Mouse (Mus musculus): ENCODE data around the gene Olfr689. TPM values are rescaled to one million over a fixed set of nuclear protein-coding genes. Genes with fewer than 3 reads are reported as not detected.
"Not testable (repeated sequence)": the region's sequence is repeated elsewhere in the genome, so short reads cannot be mapped to it uniquely, and the experiment has no call there.

The Olfr689 gene
- not detected in 2 replicates for polyA plus RNA-seq (2012; ENCODE audit: insufficient read depth, insufficient read length, missing spikeins)

DNA sequence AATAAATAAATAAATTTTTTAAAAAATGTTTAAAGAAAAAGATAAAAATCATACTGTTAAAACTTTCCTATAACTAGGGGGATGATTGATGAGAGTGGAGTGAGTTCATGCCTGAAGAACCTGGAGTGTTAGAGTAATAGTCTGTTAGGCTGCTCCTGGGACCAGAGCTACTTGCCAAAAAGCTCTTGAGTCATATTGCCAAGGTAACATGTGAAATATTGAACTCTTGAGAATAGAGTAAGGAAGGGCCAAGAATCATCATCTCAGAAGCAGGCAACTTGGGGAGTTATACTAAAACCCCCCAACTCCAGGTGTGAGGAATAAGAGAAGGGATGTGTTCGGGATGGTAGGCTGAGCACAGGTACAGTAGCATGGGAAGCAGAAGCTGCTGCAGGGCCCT is at the start of gene Olfr689:
Olfr689 (plus strand) TSS at position 301 of the 400 bp plus-strand sequence.
- no peak within 1 kb of the TSS for H3K27ac ChIP-seq (replicated peaks; ENCODE audit: low read depth, low read length)
- H3K4me3 ChIP-seq (ENCODE audit: insufficient read depth, low read depth, low read length), result no peak within 1 kb of the TSS
- H3K4me1 ChIP-seq (ENCODE audit: control insufficient read depth, insufficient read depth, insufficient read length, low read length), result no peaks in the 10 kb centered on the region

- Histone ChIP-seq H3K4me1 (ENCODE audit: control insufficient read depth, insufficient read depth, insufficient read length, low read length) (no peaks in the 10 kb centered on the region), H3K27ac (replicated peaks; ENCODE audit: low read depth, low read length) (no peak overlapping the region), H3K4me3 (ENCODE audit: insufficient read depth, low read depth, low read length) (no peak overlapping the region)
Measured at GRCm38 (mm10) chr7:105272426-105272825, 38.5 kb upstream of the Olfr689 start.

GRCm38 (mm10) chr7:105287795-105288194 is 23.2 kb upstream of the Olfr689 start, which contains the start of gene Olfr688:
Gene Olfr688, plus strand, starts transcription at chr7:105288095.
- no peak within 1 kb of the TSS for H3K4me3 ChIP-seq (ENCODE audit: insufficient read depth, low read depth, low read length)
- H3K4me1 ChIP-seq (ENCODE audit: control insufficient read depth, insufficient read depth, insufficient read length, low read length), result no peaks in the 10 kb centered on the region
- no peak within 1 kb of the TSS for H3K27ac ChIP-seq (replicated peaks; ENCODE audit: low read depth, low read length)

DNA sequence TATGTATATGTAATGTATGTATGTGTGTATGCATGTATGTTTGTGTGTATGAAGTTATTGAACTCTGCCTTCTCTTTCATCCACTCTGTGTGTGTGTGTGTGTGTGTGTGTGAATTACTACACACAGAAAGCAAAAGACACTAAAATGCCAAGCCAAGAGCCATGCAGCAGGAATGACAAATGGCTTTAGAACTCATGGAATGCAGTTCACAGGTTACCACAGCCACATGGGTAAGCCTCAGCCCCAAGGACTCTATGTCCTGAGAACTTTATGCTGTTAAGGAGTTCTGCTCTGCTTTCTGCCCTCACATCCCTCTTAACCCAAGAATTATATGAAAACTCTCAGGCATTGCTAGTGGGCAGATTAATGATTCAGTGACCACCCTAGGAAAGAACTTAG is 20.9 kb upstream of the Olfr689 start:
- Histone ChIP-seq H3K27ac (replicated peaks; ENCODE audit: low read depth, low read length) (no peak overlapping the region), H3K4me1 (ENCODE audit: control insufficient read depth, insufficient read depth, insufficient read length, low read length) (no peaks in the 10 kb centered on the region)

GRCm38 (mm10) chr7:105325302-105325701 is 14.3 kb downstream of the Olfr689 start:
- no peaks in the 10 kb centered on the region for H3K4me1 ChIP-seq (ENCODE audit: control insufficient read depth, insufficient read depth, insufficient read length, low read length)
- H3K4me3 ChIP-seq (ENCODE audit: insufficient read depth, low read depth, low read length), result no peak overlapping the region
- H3K27ac ChIP-seq (replicated peaks; ENCODE audit: low read depth, low read length), result no peak overlapping the region

More for the DNA sequence above, 20.9 kb upstream of the Olfr689 start:
- no peak overlapping the region for H3K4me3 ChIP-seq (ENCODE audit: insufficient read depth, low read depth, low read length)

DNA sequence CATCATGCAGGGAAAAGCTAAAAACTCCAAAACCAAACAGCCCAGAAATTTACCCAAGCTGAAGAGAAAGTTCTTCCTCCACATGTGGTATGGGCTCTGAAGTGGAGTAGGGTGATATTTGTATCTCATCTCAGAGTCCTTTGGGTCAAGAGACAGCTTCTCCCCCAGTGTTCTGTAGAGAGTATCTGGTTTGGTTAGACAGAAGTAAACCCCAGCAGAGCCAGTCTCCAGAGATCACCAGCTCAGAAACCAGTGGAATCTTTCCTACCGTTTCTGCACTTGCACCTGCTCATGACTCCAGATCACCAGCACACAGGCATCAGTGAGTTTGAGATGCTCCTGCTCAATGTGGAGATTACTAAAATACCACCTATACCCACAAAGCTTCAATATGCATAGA is 23.0 kb downstream of the Olfr689 start, which contains the start of gene Olfr690:
Olfr690 (minus strand) TSS at position 101 of the 400 bp plus-strand sequence.
- H3K27ac ChIP-seq (replicated peaks; ENCODE audit: low read depth, low read length), result no peak within 1 kb of the TSS
- no peak within 1 kb of the TSS for H3K4me3 ChIP-seq (ENCODE audit: insufficient read depth, low read depth, low read length)
- H3K4me1 ChIP-seq (ENCODE audit: control insufficient read depth, insufficient read depth, insufficient read length, low read length), result no peaks in the 10 kb centered on the region

- no peak within 1 kb of the TSS for H3K27ac ChIP-seq (replicated peaks; ENCODE audit: low read depth, low read length)
- no peaks in the 10 kb centered on the region for H3K4me1 ChIP-seq (ENCODE audit: control insufficient read depth, insufficient read depth, insufficient read length, low read length)
- H3K4me3 ChIP-seq (ENCODE audit: insufficient read depth, low read depth, low read length), result no peak within 1 kb of the TSS
Measured at GRCm38 (mm10) chr7:105342170-105342569, 31.2 kb downstream of the Olfr689 start, which contains the start of gene Olfr691. Gene Olfr691, minus strand, starts transcription at chr7:105342270.

GRCm38 (mm10) chr7:105342752-105343151 is 31.8 kb downstream of the Olfr689 start:
- no peak overlapping the region for H3K27ac ChIP-seq (replicated peaks; ENCODE audit: low read depth, low read length)
- H3K4me3 ChIP-seq (ENCODE audit: insufficient read depth, low read depth, low read length), result no peak overlapping the region
- no peaks in the 10 kb centered on the region for H3K4me1 ChIP-seq (ENCODE audit: control insufficient read depth, insufficient read depth, insufficient read length, low read length)

GRCm38 (mm10) chr7:105356064-105356463 is 45.1 kb downstream of the Olfr689 start:
- not testable (repeated sequence) for H3K27ac ChIP-seq (replicated peaks; ENCODE audit: low read depth, low read length); H3K4me1 ChIP-seq (ENCODE audit: control insufficient read depth, insufficient read depth, insufficient read length, low read length); H3K4me3 ChIP-seq (ENCODE audit: insufficient read depth, low read depth, low read length)

- H3K4me3 ChIP-seq (ENCODE audit: insufficient read depth, low read depth, low read length); H3K4me1 ChIP-seq (ENCODE audit: control insufficient read depth, insufficient read depth, insufficient read length, low read length); H3K27ac ChIP-seq (replicated peaks; ENCODE audit: low read depth, low read length): not testable (repeated sequence)
Measured at GRCm38 (mm10) chr7:105356487-105356886, 45.5 kb downstream of the Olfr689 start.

GRCm38 (mm10) chr7:105361713-105362112 is 50.7 kb downstream of the Olfr689 start:
- no peak overlapping the region for H3K4me3 ChIP-seq (ENCODE audit: insufficient read depth, low read depth, low read length)
- H3K4me1 ChIP-seq (ENCODE audit: control insufficient read depth, insufficient read depth, insufficient read length, low read length), result no peaks in the 10 kb centered on the region
- no peak overlapping the region for H3K27ac ChIP-seq (replicated peaks; ENCODE audit: low read depth, low read length)

GRCm38 (mm10) chr7:105367268-105367667 is 56.3 kb downstream of the Olfr689 start:
- Histone ChIP-seq H3K27ac (replicated peaks; ENCODE audit: low read depth, low read length) (no peak overlapping the region), H3K4me3 (ENCODE audit: insufficient read depth, low read depth, low read length) (no peak overlapping the region), H3K4me1 (ENCODE audit: control insufficient read depth, insufficient read depth, insufficient read length, low read length) (no peaks in the 10 kb centered on the region)

- H3K4me1 ChIP-seq (ENCODE audit: control insufficient read depth, insufficient read depth, insufficient read length, low read length), result no peaks in the 10 kb centered on the region
- H3K27ac ChIP-seq (replicated peaks; ENCODE audit: low read depth, low read length), result no peak within 1 kb of the TSS
- H3K4me3 ChIP-seq (ENCODE audit: insufficient read depth, low read depth, low read length), result no peak within 1 kb of the TSS
Measured at GRCm38 (mm10) chr7:105367930-105368329, 57.0 kb downstream of the Olfr689 start, which contains the start of gene Olfr692. Gene Olfr692, plus strand, starts transcription at chr7:105368230.

GRCm38 (mm10) chr7:105368521-105368920 is 57.6 kb downstream of the Olfr689 start:
- no peak overlapping the region for H3K4me3 ChIP-seq (ENCODE audit: insufficient read depth, low read depth, low read length)
- H3K27ac ChIP-seq (replicated peaks; ENCODE audit: low read depth, low read length), result no peak overlapping the region
- H3K4me1 ChIP-seq (ENCODE audit: control insufficient read depth, insufficient read depth, insufficient read length, low read length), result no peaks in the 10 kb centered on the region

Data from brown adipose tissue, adult 24 weeks (tissue).